Mouse (Mus musculus) adrenal gland (tissue): ENCODE data around the gene Syn3.

Experiments used
- intact Hi-C: fragments of 180-260 bp; cut with DNase I; formaldehyde crosslinking; loops from one replicate; pipeline ENCODE4 v1.15.1; 2025

Gene Syn3

DNA sequence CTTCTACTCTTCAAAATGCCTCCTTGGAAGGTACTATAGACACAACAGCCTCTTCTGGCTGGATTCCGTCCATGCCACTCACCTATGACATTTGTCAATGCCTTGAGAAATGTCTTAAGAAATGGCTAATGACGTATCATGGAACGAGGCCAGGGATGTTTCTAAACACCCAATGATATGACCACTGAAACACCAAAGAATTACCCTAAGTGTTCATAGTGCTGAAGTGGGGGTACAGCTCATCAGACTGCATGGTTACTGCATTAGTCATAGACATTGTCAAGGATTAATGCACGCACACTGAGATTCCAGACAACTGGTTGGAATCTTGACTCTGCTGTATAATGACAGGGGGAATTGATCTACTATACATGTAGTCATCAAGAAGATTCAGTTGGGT lies 325.4 kb downstream of the Syn3 start:
- intact Hi-C loops, result no loop called here

GRCm38 (mm10) chr10:86171246-86171645 lies 327.4 kb downstream of the Syn3 start:
- intact Hi-C loops, result no loop called here

GRCm38 (mm10) chr10:86168084-86168483 lies 330.6 kb downstream of the Syn3 start:
- intact Hi-C loops, result loop anchor here (10.0 kb wide), 1 partner anchor 93 kb away; no protein-coding TSS in a partner anchor

- intact Hi-C loops, result loop anchor here (10.0 kb wide), 1 partner anchor 92 kb away; no protein-coding TSS in a partner anchor
Measured at GRCm38 (mm10) chr10:86166854-86167268, 331.8 kb downstream of the Syn3 start.

DNA sequence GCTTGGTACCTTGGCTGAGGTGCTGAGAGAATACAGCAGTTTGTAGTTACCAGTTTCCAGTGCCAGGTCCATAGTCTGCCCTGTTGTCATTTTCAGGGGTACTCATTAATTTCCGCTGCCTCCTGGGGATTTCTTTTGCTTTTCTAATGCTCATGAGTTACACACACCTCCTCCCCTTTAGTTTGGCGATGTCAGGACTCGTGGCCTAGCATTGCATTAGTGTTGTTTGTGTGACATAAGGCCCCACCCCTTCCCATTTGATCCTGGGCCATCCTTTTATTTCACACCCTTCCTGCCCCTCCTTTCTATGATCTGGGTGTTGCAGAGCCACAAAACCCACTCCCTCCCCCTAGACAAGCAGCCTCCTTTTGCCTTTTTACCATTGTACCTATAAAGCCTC lies 334.6 kb downstream of the Syn3 start:
- intact Hi-C loops, result loop anchor here (10.0 kb wide), 1 partner anchor 89 kb away; no protein-coding TSS in a partner anchor

DNA sequence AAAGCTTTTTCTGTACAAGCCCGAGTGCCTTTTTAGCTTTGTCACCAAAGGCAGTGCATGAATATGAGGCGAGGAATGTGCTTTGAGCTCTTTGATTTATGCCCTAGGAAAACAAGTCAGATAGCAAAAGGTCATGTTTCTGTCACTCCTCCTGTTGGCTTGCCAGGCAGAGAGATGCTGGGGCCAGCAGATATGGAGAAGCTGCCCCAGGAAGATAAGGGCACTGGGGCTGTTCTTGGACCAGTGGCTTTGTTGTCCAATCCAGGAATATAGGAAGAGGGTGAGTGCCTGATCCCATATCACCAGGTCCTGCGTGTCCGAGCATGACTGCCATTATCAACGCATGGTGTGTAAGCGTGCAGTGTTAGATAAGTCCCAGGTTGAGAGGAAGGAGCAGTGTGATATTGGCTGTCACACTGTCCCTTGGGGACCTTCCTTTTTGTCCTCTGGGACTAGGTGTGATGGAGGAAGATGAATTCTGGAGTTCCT lies 336.9 kb downstream of the Syn3 start:
- intact Hi-C loops, result loop anchor here (10.0 kb wide), 1 partner anchor 87 kb away; no protein-coding TSS in a partner anchor

- intact Hi-C loops, result no loop called here
Measured at GRCm38 (mm10) chr10:86158198-86158899, 340.3 kb downstream of the Syn3 start.

DNA sequence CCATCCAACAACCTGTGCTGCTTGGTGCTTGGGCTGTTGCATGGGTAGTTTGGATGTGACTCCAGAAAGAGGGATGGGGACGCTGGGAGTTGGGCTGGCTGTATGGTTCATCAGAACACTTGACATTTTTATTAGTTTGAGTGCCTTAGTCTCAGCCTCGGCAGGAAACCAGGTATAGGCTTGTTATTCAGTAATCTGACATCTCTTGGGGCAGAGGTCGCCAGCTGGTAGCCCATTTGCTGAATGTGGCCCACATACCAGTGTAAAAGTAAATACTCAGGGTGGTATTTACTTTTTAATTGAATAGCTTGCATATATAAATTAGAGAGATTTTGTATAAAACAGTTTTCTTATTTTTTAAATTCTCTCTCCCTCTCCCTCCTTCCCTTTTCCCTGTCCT lies 343.4 kb downstream of the Syn3 start:
- intact Hi-C loops, result no loop called here

DNA sequence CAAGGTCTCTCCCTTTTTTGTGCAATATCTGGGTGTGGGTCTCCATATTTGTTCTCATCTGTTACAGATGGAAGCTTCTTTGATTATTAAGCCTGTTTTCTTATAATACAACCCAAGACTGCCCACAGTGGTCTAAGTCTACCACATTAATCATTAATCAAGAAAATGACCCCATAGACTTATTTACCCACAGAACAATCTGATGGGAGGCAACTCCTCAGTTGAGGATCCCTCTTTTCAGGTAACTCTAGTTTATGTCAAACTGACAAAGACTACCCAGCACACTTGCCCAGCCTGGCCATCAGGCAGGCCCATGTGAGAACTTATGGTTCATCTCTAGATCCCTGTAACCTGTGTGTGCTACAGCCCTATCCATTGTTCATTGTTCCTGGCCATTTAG lies 345.5 kb downstream of the Syn3 start:
- intact Hi-C loops, result no loop called here

GRCm38 (mm10) chr10:86151357-86151756 lies 347.3 kb downstream of the Syn3 start:
- intact Hi-C loops, result no loop called here

- intact Hi-C loops, result no loop called here
Measured at GRCm38 (mm10) chr10:86150076-86150475, 348.6 kb downstream of the Syn3 start.

DNA sequence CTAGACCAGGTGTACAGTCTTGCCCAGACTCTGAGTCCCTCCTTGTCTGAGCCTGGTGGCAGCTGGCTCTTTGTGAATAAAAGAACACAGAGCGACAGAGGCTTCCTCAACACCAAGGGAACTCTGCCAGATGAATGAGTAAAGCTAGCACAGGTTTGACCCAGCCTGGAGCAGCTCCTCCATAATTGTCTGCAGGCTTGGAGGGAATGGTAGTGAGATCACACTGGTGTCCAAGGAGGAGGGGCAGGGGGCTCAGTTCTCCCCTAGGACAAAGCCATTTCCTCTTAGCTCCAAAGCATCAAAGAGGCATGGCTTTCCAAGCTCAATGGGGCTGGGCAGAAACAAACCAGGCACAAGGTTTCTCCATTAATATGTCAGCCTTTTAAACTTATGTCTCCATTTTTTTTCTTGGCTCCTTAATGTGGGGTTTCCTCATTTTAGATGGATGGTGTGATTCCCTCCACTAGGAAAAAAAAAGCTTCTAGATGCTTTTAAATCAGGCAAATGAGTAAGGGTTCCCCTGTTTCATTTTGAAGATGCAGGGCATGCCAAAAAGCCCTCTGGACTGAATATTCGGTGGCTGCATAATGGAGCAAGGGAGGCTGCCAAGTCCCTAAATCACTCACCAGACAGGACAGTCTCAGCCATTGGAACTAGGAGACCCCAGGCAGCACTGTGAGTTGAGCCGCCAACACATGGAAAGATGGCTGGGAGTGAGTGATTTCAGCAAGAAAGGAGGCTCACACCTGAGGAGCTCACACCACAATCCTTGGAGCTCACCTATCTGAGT lies 349.5 kb downstream of the Syn3 start:
- intact Hi-C loops, result no loop called here

GRCm38 (mm10) chr10:86139061-86139681 lies 359.5 kb downstream of the Syn3 start:
- intact Hi-C loops, result no loop called here

DNA sequence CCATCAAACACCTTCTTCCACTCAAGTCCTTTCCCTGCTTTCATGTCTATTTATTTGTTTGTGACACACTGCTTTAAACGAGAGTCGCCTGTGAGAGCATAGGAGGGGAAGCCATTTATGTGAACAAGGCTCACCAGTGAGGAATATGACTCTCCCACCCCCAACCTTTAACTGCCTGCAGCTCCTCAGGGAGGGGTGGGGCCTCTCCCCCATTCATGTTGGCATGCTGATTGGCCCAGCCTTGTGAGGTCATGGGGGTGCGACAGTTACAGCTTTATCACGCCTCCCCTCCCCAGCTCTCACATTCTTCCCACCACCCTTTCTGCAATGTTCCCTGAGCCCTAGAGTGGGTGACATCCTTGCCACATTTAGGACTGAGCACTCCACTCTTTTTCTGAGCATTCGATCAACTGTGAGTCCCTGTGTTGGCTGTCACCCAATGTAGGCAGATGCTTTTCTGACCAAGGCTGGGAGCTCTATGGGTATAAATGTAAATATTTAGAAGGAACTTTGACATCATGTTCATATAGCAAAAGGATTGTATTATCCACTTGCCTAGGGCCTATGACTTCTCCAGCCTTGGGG lies 361.0 kb downstream of the Syn3 start:
- intact Hi-C loops, result no loop called here

- intact Hi-C loops, result no loop called here
Measured at GRCm38 (mm10) chr10:86137106-86137505, 361.6 kb downstream of the Syn3 start.

GRCm38 (mm10) chr10:86136249-86136648 lies 362.4 kb downstream of the Syn3 start:
- intact Hi-C loops, result no loop called here

DNA sequence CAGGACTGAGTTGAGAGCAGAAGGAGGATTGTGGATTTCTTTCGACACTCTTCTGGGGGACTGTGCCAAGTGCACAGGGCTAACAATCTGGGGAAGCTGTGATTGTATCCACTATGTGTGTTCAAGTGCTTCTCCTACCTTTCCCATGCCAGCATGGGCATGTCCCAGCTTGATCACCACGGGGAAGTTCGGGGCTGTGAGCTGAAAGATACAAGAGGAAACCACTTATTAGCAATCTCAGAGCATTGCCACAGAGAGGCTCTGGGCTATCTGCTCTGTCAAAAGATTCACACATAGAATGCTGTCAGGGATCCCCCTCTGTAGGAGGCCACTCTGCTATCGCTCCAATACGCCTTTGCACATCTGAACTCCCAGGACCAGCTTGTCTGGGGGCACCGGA lies 363.8 kb downstream of the Syn3 start:
- intact Hi-C loops, result no loop called here

DNA sequence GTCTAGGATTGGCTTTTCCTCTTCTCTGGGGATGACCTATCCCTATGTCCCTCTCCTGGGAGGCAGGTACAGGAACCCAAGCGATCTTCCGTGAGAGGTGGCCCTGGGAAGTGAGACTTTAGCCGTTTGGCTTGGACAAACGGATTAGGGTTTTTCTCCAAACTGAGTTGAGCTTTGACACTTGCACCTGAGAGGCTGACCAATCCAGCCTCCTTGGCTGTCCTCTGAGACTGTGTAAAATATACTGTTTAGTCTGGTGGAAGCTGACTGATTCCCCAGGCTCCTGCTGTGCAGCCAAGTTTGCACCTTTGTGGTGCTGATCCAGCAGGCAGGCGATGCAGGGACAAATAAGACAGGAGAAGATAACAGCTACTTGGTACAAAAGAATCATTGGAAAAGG lies 364.4 kb downstream of the Syn3 start:
- intact Hi-C loops, result no loop called here

GRCm38 (mm10) chr10:86132420-86132956 lies 366.2 kb downstream of the Syn3 start:
- intact Hi-C loops, result no loop called here

GRCm38 (mm10) chr10:86129046-86129445 lies 369.6 kb downstream of the Syn3 start:
- intact Hi-C loops, result no loop called here

- intact Hi-C loops, result no loop called here
Measured at GRCm38 (mm10) chr10:86126478-86126877, 372.2 kb downstream of the Syn3 start.
